Mouse (Mus musculus): ENCODE measurements around the gene Atg10. TPM values are rescaled to one million over a fixed set of nuclear protein-coding genes. Genes with fewer than 3 reads are reported as not detected.

The Atg10 gene
- polyA plus RNA-seq, 1 experiment from 2014 or later = 14.6 TPM

DNA sequence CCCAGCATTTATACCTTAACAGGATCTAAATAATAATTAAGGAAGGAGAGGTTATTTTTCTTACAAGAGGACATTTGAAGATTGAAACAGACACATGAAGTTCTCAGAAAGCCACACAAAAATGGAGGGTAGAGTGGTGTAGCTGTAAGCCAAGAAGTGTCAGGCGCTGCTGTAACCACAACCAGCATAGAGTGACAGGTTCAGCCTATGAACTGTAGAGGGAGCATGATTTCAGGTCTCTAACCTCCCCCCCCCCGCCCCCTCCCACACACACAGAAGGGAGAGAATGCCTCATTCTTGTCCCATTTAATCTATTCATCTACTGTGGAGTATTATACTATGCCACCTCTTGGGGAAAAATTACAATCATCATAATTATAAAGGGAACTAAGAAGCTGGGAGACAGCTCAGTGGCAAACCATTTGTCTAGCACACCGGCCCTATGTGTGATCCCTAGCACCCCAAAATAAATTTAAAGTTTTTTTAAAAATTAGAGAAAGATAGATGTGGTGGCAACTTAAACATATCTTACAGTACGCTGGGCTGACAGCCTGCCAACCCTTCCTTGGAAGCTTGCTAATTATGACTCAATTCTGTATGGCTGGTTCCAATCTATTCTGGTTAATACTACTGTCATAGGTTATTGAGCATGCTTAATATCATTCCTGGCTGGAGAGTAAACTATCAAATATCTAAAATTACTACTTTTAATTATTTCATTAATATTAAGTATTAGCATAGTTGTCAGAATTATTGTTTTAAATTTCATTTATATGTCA is 68.2 kb downstream of the Atg10 start:
- WGBS = 82% methylated on average over 4 of the region's 4 CpGs
- Histone ChIP-seq H3K36me3 (no peaks in the 10 kb centered on the region), H3K9ac (no peak overlapping the region)

DNA sequence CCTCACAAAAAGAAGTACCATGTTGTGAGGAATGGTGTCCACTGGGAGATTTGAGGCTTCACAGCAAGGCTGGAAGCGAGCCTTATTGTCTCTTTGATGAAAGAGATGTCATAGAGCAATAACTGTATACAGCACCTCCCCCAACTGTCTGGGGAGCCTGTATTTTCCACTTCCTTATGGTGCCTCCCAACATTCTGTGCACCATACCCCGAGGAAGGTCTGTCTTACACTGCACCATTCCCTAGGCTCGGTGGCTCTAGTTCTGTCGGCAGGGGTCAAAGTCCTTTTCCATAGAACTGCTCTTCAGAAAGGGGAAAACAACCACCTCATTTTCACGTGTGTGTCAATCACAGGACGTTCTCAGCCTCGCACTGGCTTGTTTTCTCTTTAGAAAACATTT is 69.1 kb downstream of the Atg10 start:
- Histone ChIP-seq H3K36me3 (no peaks in the 10 kb centered on the region), H3K27ac (no peak overlapping the region)

More for the DNA sequence above, 68.2 kb downstream of the Atg10 start:
- ATAC-seq = no peak
- Histone ChIP-seq H3K4me1 (replicated peaks) (no peaks in the 10 kb centered on the region), H3K4me3 (replicated peaks) (no peak overlapping the region), H3K27ac (no peak overlapping the region), H3K9me3 (no peaks in the 10 kb centered on the region), H3K27me3 (replicated peaks) (no peaks in the 10 kb centered on the region), H3K4me2 (replicated peaks) (no peak overlapping the region)

DNA sequence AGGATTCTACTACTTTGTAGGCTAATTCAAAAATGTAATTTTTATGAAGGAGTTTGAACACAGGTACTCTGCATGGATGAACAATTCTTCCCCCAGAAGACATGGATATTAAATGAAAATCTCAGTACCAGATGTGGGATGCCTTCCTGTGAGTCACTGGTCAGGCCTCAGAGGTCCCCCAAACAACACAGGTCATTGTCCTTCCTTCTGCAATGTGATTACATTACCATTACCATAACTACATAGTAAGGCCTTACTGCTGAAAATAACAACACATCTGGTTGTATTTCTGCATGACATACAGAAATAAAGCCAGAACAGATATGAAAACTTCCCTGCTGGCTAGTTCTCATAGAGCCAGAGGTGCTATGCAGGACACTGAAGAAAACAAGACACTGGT is 87.4 kb downstream of the Atg10 start:
- Histone ChIP-seq H3K36me3 (no peaks in the 10 kb centered on the region), H3K9ac (no peak overlapping the region), H3K27ac (no peak overlapping the region), H3K4me1 (replicated peaks) (no peaks in the 10 kb centered on the region), H3K9me3 (no peaks in the 10 kb centered on the region), H3K4me2 (replicated peaks) (no peak overlapping the region), H3K4me3 (replicated peaks) (no peak overlapping the region), H3K27me3 (replicated peaks) (no peaks in the 10 kb centered on the region)
- ATAC-seq = no peak

More for the DNA sequence above, 69.1 kb downstream of the Atg10 start:
- no peak overlapping the region for H3K9ac ChIP-seq
- peak; percentile 84 for ATAC-seq
- H3K4me2 ChIP-seq (replicated peaks) = no peak overlapping the region
- H3K27me3 ChIP-seq (replicated peaks) = no peaks in the 10 kb centered on the region
- H3K4me1 ChIP-seq (replicated peaks) = no peaks in the 10 kb centered on the region
- no peak overlapping the region for H3K4me3 ChIP-seq (replicated peaks)
- H3K9me3 ChIP-seq = no peaks in the 10 kb centered on the region
- 59% methylated on average over 7 of the region's 7 CpGs for WGBS

DNA sequence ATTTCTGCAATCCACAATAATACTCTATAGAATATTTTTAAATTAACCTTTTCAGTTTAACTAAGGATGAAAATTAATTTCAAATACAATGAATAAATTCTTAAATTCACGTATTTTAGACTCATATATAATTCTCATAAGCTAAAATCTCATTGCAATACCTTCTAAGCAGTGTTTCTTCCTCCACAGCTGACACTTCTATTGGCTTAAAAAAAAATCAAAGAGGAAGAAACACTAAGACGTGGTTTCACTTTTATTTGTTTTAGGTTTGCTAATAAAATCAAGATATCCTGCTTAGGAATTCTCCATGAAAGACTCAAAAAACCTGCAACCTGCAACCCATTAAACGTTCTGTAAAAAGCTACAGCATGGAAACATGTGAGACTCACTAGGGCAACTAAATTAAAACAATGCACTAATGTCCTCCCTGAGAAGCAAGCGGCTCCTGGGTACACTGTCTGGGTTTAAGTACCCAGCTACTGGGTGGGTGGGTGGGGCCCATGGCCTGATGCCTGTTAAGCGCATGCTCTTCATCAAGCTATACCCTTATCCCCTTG is 90.4 kb downstream of the Atg10 start:
- no peak overlapping the region for H3K4me2 ChIP-seq (replicated peaks)
- no peak for ATAC-seq
- H3K36me3 ChIP-seq = no peaks in the 10 kb centered on the region
- WGBS = 72% methylated on average over 5 of the region's 5 CpGs
- no peak overlapping the region for H3K27ac ChIP-seq
- H3K4me3 ChIP-seq (replicated peaks) = no peak overlapping the region
- H3K9ac ChIP-seq = no peak overlapping the region
- H3K27me3 ChIP-seq (replicated peaks) = no peaks in the 10 kb centered on the region
- no peaks in the 10 kb centered on the region for H3K4me1 ChIP-seq (replicated peaks)
- H3K9me3 ChIP-seq = no peaks in the 10 kb centered on the region

DNA sequence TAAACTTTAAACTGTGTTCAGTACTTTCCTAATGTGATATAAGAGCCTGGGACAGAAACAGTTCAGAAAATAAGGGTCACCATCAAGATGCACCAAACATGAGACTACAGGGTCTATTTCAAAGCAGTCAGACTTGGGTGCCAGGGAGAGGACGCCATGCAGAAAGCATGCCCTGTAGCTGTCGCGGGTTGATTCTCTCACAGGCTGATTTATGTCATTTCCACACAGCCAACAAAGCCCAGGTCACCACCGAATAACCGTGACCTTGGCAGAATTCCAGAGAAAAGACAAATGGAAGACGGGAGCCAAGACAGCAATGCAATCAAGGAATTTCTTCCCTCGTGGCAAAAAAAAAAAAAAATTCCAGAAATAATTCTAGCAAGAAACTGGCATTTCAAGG is 94.7 kb downstream of the Atg10 start:
- Histone ChIP-seq H3K27me3 (replicated peaks) (no peaks in the 10 kb centered on the region), H3K36me3 (no peaks in the 10 kb centered on the region), H3K9ac (no peak overlapping the region), H3K27ac (no peak overlapping the region), H3K9me3 (no peaks in the 10 kb centered on the region), H3K4me2 (replicated peaks) (no peak overlapping the region), H3K4me1 (replicated peaks) (no peaks in the 10 kb centered on the region), H3K4me3 (replicated peaks) (no peak overlapping the region)
- WGBS = 36% methylated on average over 7 of the region's 7 CpGs
- no peak for ATAC-seq

DNA sequence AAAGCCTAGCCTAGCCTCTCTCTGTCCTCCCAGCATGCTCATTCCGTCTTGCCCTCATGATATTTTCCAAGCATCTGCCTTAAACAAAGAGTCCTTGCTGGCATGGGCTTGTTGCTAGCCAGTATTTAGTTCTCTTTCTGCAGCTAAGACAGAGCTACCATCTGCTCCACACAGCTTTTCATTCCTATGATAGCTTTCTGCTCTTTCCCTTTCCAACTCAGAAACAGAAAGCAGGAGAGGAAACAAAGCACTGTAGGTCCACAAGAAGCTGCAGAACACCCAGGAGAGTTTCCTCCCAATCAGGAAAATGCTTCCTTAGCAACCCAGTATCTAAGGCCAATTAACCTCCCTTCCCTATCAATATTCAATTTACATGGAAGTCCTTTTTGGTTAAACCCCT is 95.2 kb downstream of the Atg10 start:
- WGBS = 66% methylated on average over 1 of the region's 1 CpGs
- no peaks in the 10 kb centered on the region for H3K9me3 ChIP-seq
- H3K27me3 ChIP-seq (replicated peaks) = no peaks in the 10 kb centered on the region
- no peaks in the 10 kb centered on the region for H3K4me1 ChIP-seq (replicated peaks)
- no peak overlapping the region for H3K4me2 ChIP-seq (replicated peaks)
- H3K27ac ChIP-seq = no peak overlapping the region
- H3K9ac ChIP-seq = no peak overlapping the region
- H3K36me3 ChIP-seq = no peaks in the 10 kb centered on the region
- no peak for ATAC-seq
- no peak overlapping the region for H3K4me3 ChIP-seq (replicated peaks)

DNA sequence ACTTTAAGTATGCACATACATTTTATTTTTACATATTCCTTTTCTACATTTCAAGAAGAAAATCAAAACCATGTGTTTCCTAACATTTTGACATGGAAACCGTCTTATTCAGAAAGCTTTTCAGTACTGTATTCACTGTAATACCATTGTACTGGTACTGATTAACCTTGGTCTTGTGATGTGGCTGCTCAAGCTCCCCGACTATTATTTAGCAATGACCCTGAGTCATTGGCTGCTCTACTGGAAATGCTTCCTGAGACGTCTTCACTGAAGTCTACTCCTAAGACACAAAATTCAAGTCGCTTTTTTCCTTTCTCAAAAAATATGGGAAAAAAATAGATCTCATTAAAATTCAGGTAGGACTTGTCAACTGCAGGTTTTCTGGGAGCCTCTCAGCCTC is 105.6 kb downstream of the Atg10 start:
- no peaks in the 10 kb centered on the region for H3K36me3 ChIP-seq
- H3K4me1 ChIP-seq (replicated peaks) = no peaks in the 10 kb centered on the region
- H3K9ac ChIP-seq = no peak overlapping the region
- H3K9me3 ChIP-seq = no peaks in the 10 kb centered on the region
- H3K27me3 ChIP-seq (replicated peaks) = no peaks in the 10 kb centered on the region
- H3K4me2 ChIP-seq (replicated peaks) = no peak overlapping the region
- H3K4me3 ChIP-seq (replicated peaks) = no peak overlapping the region
- WGBS = 86% methylated on average over 4 of the region's 4 CpGs
- no peak overlapping the region for H3K27ac ChIP-seq
- no peak for ATAC-seq

DNA sequence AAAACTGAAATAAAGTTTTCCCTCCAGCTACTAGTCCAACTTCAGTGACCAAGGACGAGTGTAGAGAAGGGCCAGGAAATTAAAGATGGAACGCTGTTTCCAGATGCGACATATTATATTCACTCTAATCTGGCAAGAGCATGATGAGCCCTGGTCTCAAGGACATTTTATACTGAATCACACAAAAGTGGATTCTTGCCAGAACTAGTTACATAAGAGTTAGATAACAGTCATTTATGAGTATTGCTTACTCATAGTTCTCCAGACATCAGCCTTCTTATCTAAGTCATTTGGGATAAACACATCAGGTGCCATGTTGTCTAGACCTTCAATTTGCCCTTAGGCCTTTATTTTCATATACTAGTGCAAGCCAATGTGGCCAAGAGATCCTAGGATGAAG is 108.9 kb downstream of the Atg10 start:
- ATAC-seq = no peak

DNA sequence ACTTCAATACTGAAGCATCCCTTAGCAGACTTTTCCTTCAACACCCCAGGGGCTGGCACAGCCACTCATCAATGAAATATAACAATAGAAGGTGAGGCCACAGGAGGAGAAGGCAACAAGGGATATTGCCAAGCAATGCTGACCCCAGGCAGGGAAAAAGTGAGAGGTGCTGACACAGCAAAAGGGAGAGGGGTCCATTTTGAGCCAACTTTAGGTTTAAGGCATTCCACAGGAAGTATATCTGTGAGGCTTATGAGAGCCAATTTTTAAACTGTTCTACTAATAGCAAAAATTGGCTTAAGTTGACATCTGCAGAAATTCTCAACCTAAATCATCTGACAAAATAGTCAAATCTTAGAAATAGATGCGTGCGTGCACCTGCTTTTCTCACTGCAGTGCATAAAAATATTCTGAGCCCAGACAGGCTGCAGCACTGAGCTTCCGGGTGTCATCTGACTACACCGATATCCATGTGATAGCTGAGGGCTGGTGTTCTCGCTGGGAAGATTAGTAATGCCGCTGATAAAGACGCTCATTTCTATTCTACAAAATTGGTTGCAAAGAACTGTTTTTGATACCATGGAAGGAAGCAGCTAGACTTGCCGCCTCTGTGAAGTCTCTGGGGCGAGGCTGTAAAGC is 116.3 kb downstream of the Atg10 start:
- Histone ChIP-seq H3K4me3 (replicated peaks) (no peak overlapping the region), H3K4me2 (replicated peaks) (no peak overlapping the region), H3K36me3 (no peaks in the 10 kb centered on the region), H3K27ac (no peak overlapping the region), H3K4me1 (replicated peaks) (no peaks in the 10 kb centered on the region), H3K27me3 (replicated peaks) (no peaks in the 10 kb centered on the region), H3K9me3 (no peaks in the 10 kb centered on the region), H3K9ac (no peak overlapping the region)
- ATAC-seq = no peak
- WGBS = 91% methylated on average over 9 of the region's 9 CpGs

More for the DNA sequence above, 108.9 kb downstream of the Atg10 start:
- Histone ChIP-seq H3K36me3 (no peaks in the 10 kb centered on the region), H3K27me3 (replicated peaks) (no peaks in the 10 kb centered on the region), H3K4me2 (replicated peaks) (no peak overlapping the region), H3K27ac (no peak overlapping the region), H3K4me3 (replicated peaks) (no peak overlapping the region), H3K4me1 (replicated peaks) (no peaks in the 10 kb centered on the region), H3K9me3 (no peaks in the 10 kb centered on the region), H3K9ac (no peak overlapping the region)
- WGBS = 90% methylated on average over 3 of the region's 3 CpGs

DNA sequence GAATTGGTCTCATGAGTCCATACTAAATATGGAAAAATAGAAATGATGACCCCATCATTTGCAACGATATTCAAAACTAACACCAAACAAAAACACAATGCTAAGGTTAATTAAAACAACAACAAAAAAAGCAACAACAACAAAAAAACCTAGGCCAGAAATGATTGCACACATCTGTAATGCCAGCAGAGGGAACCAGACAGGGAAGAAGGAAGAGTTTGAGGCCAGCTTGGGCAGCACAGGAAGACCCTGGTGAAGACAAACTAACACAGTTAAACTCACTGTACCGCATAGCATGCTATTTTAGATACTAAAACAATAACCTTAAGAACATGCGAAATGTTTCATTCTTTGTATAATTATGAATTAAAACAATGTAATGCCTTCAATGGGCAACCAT is 121.5 kb downstream of the Atg10 start:
- Histone ChIP-seq H3K4me3 (replicated peaks) (no peak overlapping the region), H3K4me1 (replicated peaks) (no peaks in the 10 kb centered on the region), H3K36me3 (no peaks in the 10 kb centered on the region), H3K27ac (no peak overlapping the region), H3K9me3 (no peaks in the 10 kb centered on the region), H3K4me2 (replicated peaks) (no peak overlapping the region), H3K27me3 (replicated peaks) (no peaks in the 10 kb centered on the region), H3K9ac (no peak overlapping the region)
- 92% methylated on average over 3 of the region's 3 CpGs for WGBS
- ATAC-seq = no peak

DNA sequence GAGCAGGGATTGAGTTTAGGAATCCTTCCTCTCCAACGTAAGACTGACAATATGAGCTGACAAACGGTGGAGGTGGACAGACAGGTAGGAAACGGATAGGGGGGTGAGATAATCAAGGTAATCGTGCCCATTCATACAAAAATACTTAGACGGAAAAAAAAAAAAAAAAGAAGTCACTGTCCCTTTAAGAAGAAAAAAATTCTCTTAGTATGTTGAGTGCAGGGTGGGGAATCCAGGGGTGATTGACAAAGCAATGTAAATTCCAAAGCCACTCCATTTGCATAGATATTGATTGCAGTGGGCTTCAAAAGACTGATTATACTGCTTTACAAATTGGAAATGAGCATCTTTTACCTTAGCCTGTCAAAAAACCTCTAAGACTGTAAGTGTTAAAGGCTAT is 123.4 kb downstream of the Atg10 start:
- Histone ChIP-seq H3K36me3 (no peaks in the 10 kb centered on the region), H3K9me3 (no peaks in the 10 kb centered on the region), H3K4me3 (replicated peaks) (no peak overlapping the region), H3K4me1 (replicated peaks) (no peaks in the 10 kb centered on the region), H3K9ac (no peak overlapping the region), H3K4me2 (replicated peaks) (no peak overlapping the region), H3K27me3 (replicated peaks) (no peaks in the 10 kb centered on the region), H3K27ac (no peak overlapping the region)
- ATAC-seq = no peak
- 69% methylated on average over 5 of the region's 5 CpGs for WGBS

DNA sequence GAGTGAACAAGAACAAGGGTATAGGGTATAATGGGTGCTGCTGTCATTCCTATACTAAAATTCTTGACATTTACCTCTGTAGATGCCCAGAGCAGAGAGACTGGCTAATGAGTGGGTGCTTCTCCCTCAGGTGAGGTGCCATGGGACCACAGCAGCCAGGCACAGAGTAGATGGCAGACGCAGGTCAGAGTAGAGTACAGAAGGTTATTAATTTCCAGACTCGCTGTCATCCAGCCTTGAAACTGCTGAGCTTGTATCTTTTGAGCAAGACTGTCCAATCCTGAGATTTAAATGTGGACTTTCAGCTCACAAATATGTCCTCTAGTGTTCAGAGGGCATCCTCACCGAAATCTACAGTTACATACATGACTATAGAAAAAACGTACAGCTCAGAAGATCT is 128.9 kb downstream of the Atg10 start:
- WGBS = 75% methylated on average over 4 of the region's 4 CpGs
- Histone ChIP-seq H3K9ac (no peak overlapping the region), H3K27ac (no peak overlapping the region), H3K36me3 (no peaks in the 10 kb centered on the region), H3K4me1 (replicated peaks) (0 out of 2 replicates have a peak, but pooled peaks cover 5% of the 10 kb centered on the region), H3K9me3 (no peaks in the 10 kb centered on the region), H3K27me3 (replicated peaks) (no peaks in the 10 kb centered on the region), H3K4me2 (replicated peaks) (no peak overlapping the region), H3K4me3 (replicated peaks) (no peak overlapping the region)
- no peak for ATAC-seq

Data from intestine, embryonic 15.5 days (tissue).